Mouse (Mus musculus) embryonic facial prominence, embryonic 10.5 days (tissue): Measurements from ENCODE around the gene Olfr527. TPM values are rescaled to one million over a fixed set of nuclear protein-coding genes. Genes with fewer than 3 reads are reported as not detected.
A peak's percentile ranks its signal among the peaks of the same experiment; 100 is the strongest.

Experiments used
- DNase-seq: peaks from one replicate; pipeline ENCODE4 v3.0.0-alpha.2; 2017; ENCODE audit warnings: low spot score
- H3K27ac ChIP-seq: fragments of 300-500 bp; sonication (generic); replicated peaks from 2 replicates; pipeline ENCODE4 v1.5.1; 2016; ENCODE audit warnings: mild to moderate bottlenecking
- H3K27me3 ChIP-seq: fragments of 300-500 bp; sonication (generic); replicated peaks from 2 replicates; pipeline ENCODE4 v1.6.1; 2016; ENCODE audit warnings: low read depth, mild to moderate bottlenecking; ENCODE audit not compliant: poor library complexity, severe bottlenecking
- H3K36me3 ChIP-seq: fragments of 300-500 bp; sonication (generic); replicated peaks from 2 replicates; pipeline ENCODE4 v1.6.1; 2016; ENCODE audit warnings: mild to moderate bottlenecking, moderate library complexity
- H3K4me1 ChIP-seq: fragments of 300-500 bp; sonication (generic); 2 replicates; pipeline ENCODE4 v1.6.1; 2016
- H3K4me3 ChIP-seq: fragments of 300-500 bp; sonication (generic); 2 replicates; pipeline ENCODE4 v1.5.1; 2016; ENCODE audit warnings: mild to moderate bottlenecking, moderate library complexity
- H3K9me3 ChIP-seq: fragments of 300-500 bp; sonication (generic); 2 replicates; pipeline ENCODE4 v1.6.1; 2016; ENCODE audit warnings: mild to moderate bottlenecking
- WGBS: fragments of 180-500 bp; shearing (Covaris S2); methylation state at CpG from one replicate; pipeline ENCODE4 v1.1.7; 2016; 5-methylcytosine and 5-hydroxymethylcytosine counted together
- polyA plus RNA-seq: library from polyadenylated mRNA; unstranded; fragments of >200 nt; fragmentation: Nextera tagmentation; extraction: Ambion mirVana; gene quantifications from 2 replicates; pipeline ENCODE4 v1.2.1, GENCODE M21; 2016

Gene Olfr527
- not detected in 2 replicates for polyA plus RNA-seq

- peak; percentile 8 for DNase-seq
- Histone ChIP-seq H3K36me3 (no peaks in the 10 kb centered on the region), H3K27ac (no peak within 1 kb of the TSS), H3K4me3 (no peak within 1 kb of the TSS), H3K9me3 (no peaks in the 10 kb centered on the region), H3K27me3 (no peaks in the 10 kb centered on the region), H3K4me1 (0 out of 2 replicates have a peak, but pooled peaks cover 5% of the 10 kb centered on the region)
- 52% methylated on average over 2 of the region's 2 CpGs for WGBS
Observed at GRCm38 (mm10) chr7:140333717-140334116, at the start of gene Olfr527. Gene Olfr527 (plus strand): TSS chr7:140334017.

- H3K27ac ChIP-seq = no peak overlapping the region
- H3K36me3 ChIP-seq = no peaks in the 10 kb centered on the region
- 86% methylated on average over 9 of the region's 9 CpGs for WGBS
- DNase-seq = no peak
- H3K27me3 ChIP-seq = no peaks in the 10 kb centered on the region
- H3K4me3 ChIP-seq = no peak overlapping the region
- H3K4me1 ChIP-seq = no peaks in the 10 kb centered on the region
- H3K9me3 ChIP-seq = no peaks in the 10 kb centered on the region
Observed at GRCm38 (mm10) chr7:140295746-140296145, 38.1 kb upstream of the Olfr527 start.

DNA sequence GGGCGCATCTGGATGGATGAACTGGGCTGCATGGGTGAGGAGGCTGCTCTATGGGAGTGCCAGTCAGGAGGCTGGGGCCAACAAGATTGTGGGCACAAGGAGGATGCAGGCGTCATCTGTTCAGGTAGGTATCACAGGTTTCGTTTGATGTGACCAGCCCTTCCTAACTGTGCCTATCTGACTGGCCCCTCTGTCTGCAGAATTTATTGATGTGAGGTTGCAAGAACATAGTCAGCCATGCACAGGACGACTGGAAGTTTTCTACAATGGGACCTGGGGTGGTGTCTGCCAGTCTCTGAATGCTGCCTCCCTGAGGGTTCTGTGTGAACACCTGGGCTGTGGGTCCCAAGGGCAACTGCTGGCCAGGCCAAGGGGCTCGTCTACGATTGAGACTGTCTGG is 36.9 kb upstream of the Olfr527 start:
- H3K27ac ChIP-seq = no peak overlapping the region
- no peaks in the 10 kb centered on the region for H3K9me3 ChIP-seq
- no peaks in the 10 kb centered on the region for H3K36me3 ChIP-seq
- H3K4me3 ChIP-seq = no peak overlapping the region
- no peak for DNase-seq
- H3K4me1 ChIP-seq = no peaks in the 10 kb centered on the region
- H3K27me3 ChIP-seq = no peaks in the 10 kb centered on the region
- 81% methylated on average over 6 of the region's 6 CpGs for WGBS

- WGBS = 89% methylated on average over 3 of the region's 3 CpGs
- no peak overlapping the region for H3K27ac ChIP-seq
- no peaks in the 10 kb centered on the region for H3K9me3 ChIP-seq
- H3K36me3 ChIP-seq = no peaks in the 10 kb centered on the region
- no peak for DNase-seq
- no peak overlapping the region for H3K4me3 ChIP-seq
- H3K27me3 ChIP-seq = no peaks in the 10 kb centered on the region
- H3K4me1 ChIP-seq = no peaks in the 10 kb centered on the region
Observed at GRCm38 (mm10) chr7:140299416-140299815, 34.4 kb upstream of the Olfr527 start.

GRCm38 (mm10) chr7:140319861-140320385 is 13.9 kb upstream of the Olfr527 start:
- H3K36me3 ChIP-seq = no peaks in the 10 kb centered on the region
- H3K27me3 ChIP-seq = no peaks in the 10 kb centered on the region
- no peak for DNase-seq
- H3K4me1 ChIP-seq = no peaks in the 10 kb centered on the region
- 84% methylated on average over 3 of the region's 3 CpGs for WGBS
- no peak overlapping the region for H3K4me3 ChIP-seq
- H3K27ac ChIP-seq = no peak overlapping the region
- no peaks in the 10 kb centered on the region for H3K9me3 ChIP-seq

GRCm38 (mm10) chr7:140320558-140320957 is 13.3 kb upstream of the Olfr527 start, which contains the start of gene Olfr525:
Gene Olfr525 (plus strand): TSS chr7:140320858.
- Histone ChIP-seq H3K4me3 (no peak within 1 kb of the TSS), H3K36me3 (no peaks in the 10 kb centered on the region), H3K9me3 (no peaks in the 10 kb centered on the region), H3K4me1 (no peaks in the 10 kb centered on the region), H3K27ac (no peak within 1 kb of the TSS), H3K27me3 (no peaks in the 10 kb centered on the region)
- DNase-seq = no peak
- 42% methylated on average over 1 of the region's 1 CpGs for WGBS

- Histone ChIP-seq H3K4me3 (no peak overlapping the region), H3K4me1 (no peaks in the 10 kb centered on the region), H3K36me3 (no peaks in the 10 kb centered on the region), H3K27ac (no peak overlapping the region), H3K27me3 (no peaks in the 10 kb centered on the region), H3K9me3 (no peaks in the 10 kb centered on the region)
- DNase-seq = no peak
Observed at GRCm38 (mm10) chr7:140321135-140321534, 12.7 kb upstream of the Olfr527 start.

DNA sequence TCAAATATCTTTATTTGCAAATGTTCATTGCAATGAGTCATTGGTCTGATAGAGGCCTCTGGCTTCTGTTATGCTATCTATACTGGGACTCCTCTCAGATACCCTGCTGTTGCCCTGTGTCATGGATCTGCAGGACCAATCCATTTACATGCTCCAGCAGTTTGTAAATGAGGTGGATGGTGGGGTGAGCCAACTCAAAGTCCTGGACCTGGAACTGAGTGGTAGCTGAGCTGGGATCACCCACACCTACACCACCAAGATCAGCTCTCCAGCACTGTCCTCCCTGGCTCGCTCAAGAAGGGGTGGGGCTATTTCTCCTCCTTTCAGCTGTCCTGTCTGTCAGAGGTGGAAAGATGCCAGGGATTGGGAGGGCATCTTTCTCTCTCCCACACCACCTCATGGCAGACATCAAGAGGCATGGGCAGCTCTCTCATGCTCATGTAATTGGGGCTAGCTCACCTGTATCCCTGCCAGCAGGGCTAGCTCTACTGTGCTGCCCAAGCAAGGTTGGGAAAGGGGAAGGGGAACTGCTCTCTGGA is 4.0 kb upstream of the Olfr527 start:
- Histone ChIP-seq H3K4me3 (no peak overlapping the region), H3K4me1 (0 out of 2 replicates have a peak, but pooled peaks cover 5% of the 10 kb centered on the region), H3K27me3 (no peaks in the 10 kb centered on the region), H3K9me3 (no peaks in the 10 kb centered on the region), H3K27ac (no peak overlapping the region), H3K36me3 (no peaks in the 10 kb centered on the region)
- no peak for DNase-seq
- 77% methylated on average over 1 of the region's 1 CpGs for WGBS

- WGBS = 69% methylated on average over 3 of the region's 3 CpGs
Observed at GRCm38 (mm10) chr7:140361571-140361970, 27.8 kb downstream of the Olfr527 start, which contains the start of gene Olfr60. Gene Olfr60 (minus strand): TSS chr7:140361671.

GRCm38 (mm10) chr7:140374300-140374699 is 40.5 kb downstream of the Olfr527 start:
- no peaks in the 10 kb centered on the region for H3K4me1 ChIP-seq
- WGBS = 80% methylated on average over 4 of the region's 4 CpGs
- no peaks in the 10 kb centered on the region for H3K36me3 ChIP-seq
- DNase-seq = no peak
- no peaks in the 10 kb centered on the region for H3K9me3 ChIP-seq
- H3K27me3 ChIP-seq = no peaks in the 10 kb centered on the region
- no peak overlapping the region for H3K27ac ChIP-seq
- no peak overlapping the region for H3K4me3 ChIP-seq

More at GRCm38 (mm10) chr7:140361571-140361970, 27.8 kb downstream of the Olfr527 start, which contains the start of gene Olfr60:
- DNase-seq = no peak
- H3K27me3 ChIP-seq = no peaks in the 10 kb centered on the region
- H3K27ac ChIP-seq = no peak within 1 kb of the TSS
- no peaks in the 10 kb centered on the region for H3K36me3 ChIP-seq
- H3K4me3 ChIP-seq = no peak within 1 kb of the TSS
- H3K9me3 ChIP-seq = no peaks in the 10 kb centered on the region
- no peaks in the 10 kb centered on the region for H3K4me1 ChIP-seq

DNA sequence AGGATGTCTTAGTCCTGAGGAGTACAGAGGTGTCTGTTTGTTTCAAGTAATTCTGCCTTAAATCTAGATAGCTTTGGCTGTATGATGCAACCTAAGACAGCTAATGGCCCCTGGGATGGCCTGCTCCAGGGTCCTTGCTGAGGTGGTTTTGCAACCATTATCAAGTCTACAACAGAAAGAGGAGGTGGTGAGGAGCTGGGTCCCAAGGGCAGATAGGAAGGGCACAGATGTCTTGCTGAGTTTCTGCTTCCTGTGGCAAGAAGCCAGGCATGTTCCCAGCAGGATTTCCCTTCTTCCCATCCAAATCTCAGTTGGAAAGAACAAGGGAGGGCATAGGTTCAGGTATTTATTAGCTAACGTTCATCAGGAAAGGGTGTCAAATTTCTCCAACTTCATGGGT is 42.4 kb downstream of the Olfr527 start, which contains the start of gene Olfr530:
Gene Olfr530, minus strand, starts transcription at position 101 of the 400 bp plus-strand sequence.
- Histone ChIP-seq H3K36me3 (no peaks in the 10 kb centered on the region), H3K9me3 (no peaks in the 10 kb centered on the region), H3K27ac (no peak within 1 kb of the TSS), H3K4me3 (no peak within 1 kb of the TSS), H3K27me3 (no peaks in the 10 kb centered on the region), H3K4me1 (no peaks in the 10 kb centered on the region)
- WGBS = 29% methylated on average over 1 of the region's 1 CpGs
- no peak for DNase-seq

DNA sequence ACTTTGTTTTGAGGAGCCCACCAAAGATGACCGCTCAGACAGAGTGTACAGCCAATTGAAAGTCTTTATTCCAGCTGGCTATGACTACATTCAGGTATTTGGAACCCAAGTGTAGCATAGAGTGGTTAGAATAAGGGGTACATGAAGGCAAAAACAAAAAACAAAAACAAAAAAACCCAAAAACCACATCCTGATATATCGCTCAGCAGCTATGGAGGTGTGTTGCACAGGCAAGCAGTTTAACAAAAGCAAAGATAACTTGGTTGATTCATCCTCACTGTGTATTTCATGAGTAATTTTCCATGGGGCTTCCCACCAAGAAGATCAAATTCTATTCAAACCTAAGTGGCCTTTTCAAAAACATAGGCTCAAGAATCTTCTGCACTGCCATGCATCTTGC is 43.1 kb downstream of the Olfr527 start:
- Histone ChIP-seq H3K4me1 (no peaks in the 10 kb centered on the region), H3K4me3 (no peak overlapping the region), H3K9me3 (no peaks in the 10 kb centered on the region), H3K27ac (no peak overlapping the region), H3K27me3 (no peaks in the 10 kb centered on the region), H3K36me3 (no peaks in the 10 kb centered on the region)
- no peak for DNase-seq
- 96% methylated on average over 2 of the region's 2 CpGs for WGBS
